Mouse (Mus musculus) macrophage (primary cell): ENCODE measurements around the gene Cnot1. TPM values are rescaled to one million over a fixed set of nuclear protein-coding genes. Genes with fewer than 3 reads are reported as not detected.

Experiments used
- H3K27ac ChIP-seq: fragments of 350-480 bp; formaldehyde crosslinking; 2 replicates; pipeline ENCODE4 v1.9.0; 2021
- H3K36me3 ChIP-seq: fragments of 350-480 bp; formaldehyde crosslinking; 2 replicates; pipeline ENCODE4 v1.9.0; 2021; ENCODE audit errors: inconsistent target
- H3K4me3 ChIP-seq: fragments of 350-480 bp; formaldehyde crosslinking; 2 replicates; pipeline ENCODE4 v1.9.0; 2021; ENCODE audit errors: inconsistent target
- H3K79me2 ChIP-seq: fragments of 350-480 bp; formaldehyde crosslinking; 2 replicates; pipeline ENCODE4 v1.9.0; 2021; ENCODE audit errors: inconsistent target
- WGBS: methylation state at CpG from one replicate; pipeline ENCODE4 v1.1.7; 2026; ENCODE audit warnings: inconsistent platforms; ENCODE audit not compliant: missing documents; 5-methylcytosine and 5-hydroxymethylcytosine counted together
- polyA plus RNA-seq: library from polyadenylated mRNA; stranded (reverse); fragments of 250-400 nt; gene quantifications from 3 replicates; pipeline ENCODE4 v1.2.4, GENCODE M21; 2018; ENCODE audit warnings: inconsistent platforms

The Cnot1 gene
- polyA plus RNA-seq, 1 experiment from 2014 or later: 44.6 TPM

GRCm38 (mm10) chr8:95727625-95728024 lies 79.6 kb downstream of the Cnot1 start:
- Histone ChIP-seq H3K36me3 (peaks cover 82% of the 10 kb centered on the region), H3K27ac (no peak overlapping the region), H3K4me3 (no peak overlapping the region), H3K79me2 (no peaks in the 10 kb centered on the region)
- 96% methylated on average over 4 of the region's 4 CpGs for WGBS

DNA sequence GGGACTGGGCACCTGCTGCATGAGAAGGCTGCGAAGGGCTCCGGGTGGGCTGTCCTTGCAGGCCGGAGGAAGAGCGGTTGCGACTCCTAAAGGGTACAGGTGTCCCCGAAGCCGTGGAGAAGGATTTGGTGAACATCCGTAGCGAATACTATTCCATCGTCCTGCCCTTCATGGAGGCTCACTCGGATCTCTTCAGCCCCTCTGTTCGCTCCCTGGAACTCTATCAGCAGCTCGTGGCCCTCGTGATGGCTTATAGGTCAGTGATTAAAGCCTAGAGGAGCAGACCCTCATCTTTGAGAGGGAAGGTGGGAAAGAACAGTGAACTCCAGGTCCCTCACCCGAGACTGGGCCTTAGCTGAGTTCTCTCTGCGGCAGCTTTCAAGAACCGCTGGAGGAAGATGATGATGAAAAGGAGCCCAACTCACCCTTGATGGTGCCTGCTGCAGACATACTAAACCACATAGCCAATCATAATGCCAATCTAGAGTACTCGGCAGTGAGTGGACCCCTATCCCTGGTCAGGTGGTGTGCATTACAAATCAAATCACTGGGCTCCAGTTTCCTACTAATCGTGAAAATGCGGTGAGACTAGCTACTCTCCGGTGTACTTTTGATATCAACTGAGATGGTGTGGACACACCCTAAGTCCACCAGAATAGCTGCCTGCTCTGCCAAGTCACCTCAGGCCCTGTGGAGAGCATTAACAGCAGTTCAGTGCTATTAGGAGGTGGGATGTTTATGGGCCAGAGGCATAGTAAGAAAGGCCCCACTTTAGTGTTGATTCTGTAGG lies 90.5 kb downstream of the Cnot1 start:
- WGBS: 46% methylated on average over 21 of the region's 21 CpGs
- Histone ChIP-seq H3K4me3 (peak overlapping the region; percentile 23), H3K36me3 (peaks cover 16% of the 10 kb centered on the region), H3K79me2 (no peaks in the 10 kb centered on the region), H3K27ac (no peak overlapping the region)

- no peak within 1 kb of the TSS for H3K27ac ChIP-seq
- WGBS: 1% methylated on average over 52 of the region's 79 CpGs
- peaks cover 12% of the 10 kb centered on the region for H3K36me3 ChIP-seq
- H3K4me3 ChIP-seq: peak within 1 kb of the TSS; percentile 29
- no peaks in the 10 kb centered on the region for H3K79me2 ChIP-seq
Observed at GRCm38 (mm10) chr8:95715676-95716531, 91.4 kb downstream of the Cnot1 start, which contains the start of gene Setd6. Gene Setd6, plus strand, starts transcription at chr8:95715881.

DNA sequence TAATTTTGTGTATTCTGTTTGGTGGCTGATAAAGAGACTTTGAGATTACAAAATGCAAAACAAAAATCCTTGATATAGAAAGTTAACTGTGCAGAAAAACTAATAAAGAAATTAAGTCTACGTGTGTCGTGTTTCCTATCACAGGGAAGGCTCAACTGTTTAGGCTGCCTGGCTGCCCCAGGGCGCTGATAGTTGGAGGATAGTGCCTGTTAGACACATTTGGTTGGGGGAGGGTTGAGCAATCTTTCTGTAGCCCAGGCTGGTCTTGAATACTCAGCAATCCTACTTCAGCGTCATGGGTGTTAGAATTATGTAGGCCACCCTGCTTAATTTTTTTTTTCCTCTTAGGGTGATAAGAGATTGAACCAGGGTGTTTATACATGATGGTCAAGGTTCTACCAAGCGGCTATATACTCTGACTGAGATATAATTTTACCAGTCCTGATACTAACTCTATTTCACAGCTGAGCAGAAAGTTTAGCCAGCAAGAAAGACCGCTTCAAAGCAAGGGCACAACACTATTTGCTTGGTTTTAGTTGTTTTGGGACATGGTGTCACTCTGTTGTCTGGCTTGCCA lies 92.3 kb downstream of the Cnot1 start:
- 81% methylated on average over 6 of the region's 6 CpGs for WGBS
- H3K4me3 ChIP-seq: peak overlapping the region; percentile 29; the same call in 1 of the 2 replicates
- no peaks in the 10 kb centered on the region for H3K79me2 ChIP-seq
- H3K36me3 ChIP-seq: peaks cover 5% of the 10 kb centered on the region
- H3K27ac ChIP-seq: no peak overlapping the region

DNA sequence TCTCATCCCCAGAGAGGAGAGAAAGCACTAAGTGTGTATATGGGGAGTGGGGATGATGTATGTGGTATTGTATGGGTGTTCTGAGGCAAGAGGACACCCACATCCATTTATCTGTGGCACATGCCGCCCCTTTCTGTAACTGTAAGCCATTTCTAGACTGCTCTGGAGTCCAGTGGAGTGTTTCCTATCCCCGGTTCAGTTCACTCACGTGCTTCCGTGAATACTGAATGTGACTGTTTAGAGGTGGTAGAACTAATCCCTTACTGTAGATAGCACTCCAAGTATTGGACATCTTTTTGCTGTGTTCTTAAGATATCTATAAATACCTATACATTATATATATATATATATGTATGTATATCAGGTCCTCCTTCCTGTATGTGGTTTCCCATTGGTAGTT lies 92.9 kb downstream of the Cnot1 start:
- WGBS: 94% methylated on average over 4 of the region's 4 CpGs
- H3K79me2 ChIP-seq: no peaks in the 10 kb centered on the region
- H3K36me3 ChIP-seq: peaks cover 1% of the 10 kb centered on the region
- H3K27ac ChIP-seq: no peak overlapping the region
- no peak overlapping the region for H3K4me3 ChIP-seq

GRCm38 (mm10) chr8:95713100-95714010 lies 93.9 kb downstream of the Cnot1 start:
- WGBS: 84% methylated on average over 19 of the region's 19 CpGs
- Histone ChIP-seq H3K4me3 (no peak overlapping the region), H3K79me2 (no peaks in the 10 kb centered on the region), H3K36me3 (no peaks in the 10 kb centered on the region), H3K27ac (no peak overlapping the region)

GRCm38 (mm10) chr8:95712395-95712794 lies 94.9 kb downstream of the Cnot1 start:
- H3K79me2 ChIP-seq: no peaks in the 10 kb centered on the region
- H3K4me3 ChIP-seq: no peak overlapping the region
- H3K27ac ChIP-seq: no peak overlapping the region
- 90% methylated on average over 9 of the region's 9 CpGs for WGBS
- no peaks in the 10 kb centered on the region for H3K36me3 ChIP-seq

- WGBS: 82% methylated on average over 3 of the region's 3 CpGs
Observed at GRCm38 (mm10) chr8:95711029-95711428, 96.2 kb downstream of the Cnot1 start.

DNA sequence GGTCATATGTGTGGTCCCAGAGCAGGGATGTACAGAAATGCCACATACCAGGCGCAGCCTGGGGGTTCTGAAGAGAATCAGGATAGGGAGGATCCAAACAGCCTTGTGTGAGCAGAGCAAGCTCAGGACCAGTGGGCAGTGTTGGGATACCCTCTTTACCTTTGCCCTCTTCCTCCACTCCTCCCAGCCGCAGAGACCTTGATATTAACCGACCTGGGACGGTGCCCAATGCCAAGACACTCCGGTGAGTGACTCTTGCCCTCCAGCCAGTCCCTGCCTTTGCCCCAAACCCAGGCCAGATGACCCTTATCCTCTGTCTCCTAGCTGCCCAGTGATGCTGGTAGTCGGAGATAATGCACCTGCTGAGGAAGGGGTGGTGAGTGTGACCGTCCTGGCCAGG lies 97.7 kb downstream of the Cnot1 start:
- 93% methylated on average over 7 of the region's 7 CpGs for WGBS
- no peaks in the 10 kb centered on the region for H3K79me2 ChIP-seq
- no peak overlapping the region for H3K4me3 ChIP-seq
- no peak overlapping the region for H3K27ac ChIP-seq
- no peaks in the 10 kb centered on the region for H3K36me3 ChIP-seq

More at GRCm38 (mm10) chr8:95711029-95711428, 96.2 kb downstream of the Cnot1 start:
- Histone ChIP-seq H3K27ac (no peak overlapping the region), H3K36me3 (no peaks in the 10 kb centered on the region), H3K79me2 (no peaks in the 10 kb centered on the region), H3K4me3 (no peak overlapping the region)

DNA sequence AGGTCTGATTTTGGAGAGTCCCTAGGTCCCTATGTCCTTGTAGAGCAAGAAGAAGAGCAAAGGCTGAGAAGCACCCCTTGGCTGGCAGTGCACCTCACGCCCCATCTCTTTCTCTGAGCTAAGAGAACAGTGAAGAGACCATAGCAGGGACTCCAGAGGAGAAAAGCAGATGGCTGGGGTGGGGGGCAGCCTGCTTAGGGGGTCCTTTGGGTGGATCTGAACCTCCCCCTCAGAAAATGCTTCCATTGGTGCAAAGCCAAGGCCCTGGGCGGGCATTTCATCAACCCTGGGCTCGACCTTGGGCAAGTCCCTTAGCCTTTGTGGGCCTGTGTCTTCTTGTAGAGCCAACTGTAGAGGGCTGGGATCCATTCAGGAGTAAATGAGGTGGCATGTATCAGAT lies 102.7 kb downstream of the Cnot1 start:
- WGBS: 92% methylated on average over 3 of the region's 3 CpGs
- no peaks in the 10 kb centered on the region for H3K79me2 ChIP-seq

GRCm38 (mm10) chr8:95703461-95704260 lies 103.6 kb downstream of the Cnot1 start:
- WGBS: 13% methylated on average over 15 of the region's 15 CpGs
- Histone ChIP-seq H3K36me3 (no peaks in the 10 kb centered on the region), H3K79me2 (no peaks in the 10 kb centered on the region), H3K4me3 (peak overlapping the region; percentile 26), H3K27ac (no peak overlapping the region)

More for the DNA sequence above, 102.7 kb downstream of the Cnot1 start:
- H3K27ac ChIP-seq: no peak overlapping the region
- no peak overlapping the region for H3K4me3 ChIP-seq
- no peaks in the 10 kb centered on the region for H3K36me3 ChIP-seq

DNA sequence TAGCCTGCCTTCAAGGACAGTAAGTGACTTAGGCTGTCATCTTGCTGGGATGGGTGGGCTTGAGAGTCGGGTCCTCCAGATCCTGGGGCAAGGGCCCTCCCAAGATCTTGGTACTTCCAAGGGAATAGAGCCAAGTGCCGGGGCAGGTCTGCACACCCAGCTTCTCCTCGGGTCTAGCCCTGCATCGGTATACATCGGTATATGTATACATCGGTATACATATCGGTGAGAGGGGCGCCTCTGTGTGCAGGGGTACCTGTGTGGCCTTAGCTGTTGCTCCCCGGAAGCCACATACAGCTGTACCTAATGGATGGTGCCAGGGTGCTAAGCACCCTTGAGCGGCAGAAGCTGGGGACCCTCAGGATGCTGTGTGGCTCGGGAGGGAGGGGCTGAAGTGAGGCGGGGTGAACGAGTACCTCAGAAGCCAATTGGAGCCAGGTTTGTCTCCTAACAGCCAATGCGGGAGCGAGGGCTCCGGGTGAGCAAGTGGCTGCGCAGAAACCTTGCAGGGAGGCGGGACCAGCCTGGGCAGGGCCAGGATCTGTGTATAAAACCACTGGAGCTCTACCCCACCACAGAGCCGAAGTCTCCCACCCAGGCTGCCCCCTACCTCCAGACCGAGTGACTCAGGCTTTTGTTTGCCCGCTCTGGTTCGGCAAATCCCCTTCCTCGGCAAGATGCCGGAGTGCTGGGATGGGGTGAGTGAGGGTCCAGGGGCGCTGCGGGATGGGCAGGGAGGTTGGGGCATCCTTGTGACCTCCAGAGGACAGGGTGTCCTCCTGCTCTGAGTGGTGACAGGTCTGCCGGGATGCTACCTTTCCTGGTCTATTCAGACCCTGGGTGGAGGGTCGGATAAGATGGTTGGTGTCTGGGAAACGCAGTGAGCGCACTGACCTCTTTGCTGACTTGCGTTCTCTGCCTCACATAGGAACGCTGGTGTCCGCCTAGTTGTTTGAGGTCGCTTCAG lies 104.5 kb downstream of the Cnot1 start:
- H3K36me3 ChIP-seq: no peaks in the 10 kb centered on the region
- WGBS: 7% methylated on average over 34 of the region's 34 CpGs
- H3K27ac ChIP-seq: no peak overlapping the region
- H3K4me3 ChIP-seq: peak overlapping the region; percentile 26
- no peaks in the 10 kb centered on the region for H3K79me2 ChIP-seq
